Mouse (Mus musculus) heart, adult 2 months (tissue): Measurements from ENCODE around the gene Cntd1. TPM values are rescaled to one million over a fixed set of nuclear protein-coding genes. Genes with fewer than 3 reads are reported as not detected.

Source experiments
- DNase-seq, 2 experiments: peaks; one replicate each; pipeline ENCODE4 v3.0.0; 2021
- H3K27ac ChIP-seq: fragments of 200-600 bp; 2 replicates; pipeline ENCODE4 v1.8.1; 2022
- H3K27me3 ChIP-seq: fragments of 200-500 bp; 2 replicates; pipeline ENCODE4 v1.6.1; 2012; ENCODE audit warnings: mild to moderate bottlenecking, low read length, inconsistent platforms, mixed read lengths; ENCODE audit not compliant: control insufficient read depth, insufficient read depth
- H3K36me3 ChIP-seq: fragments of 200-500 bp; 2 replicates; pipeline ENCODE4 v1.6.1; 2012; ENCODE audit warnings: low read length, inconsistent platforms; ENCODE audit not compliant: control insufficient read depth, insufficient read depth
- H3K4me1 ChIP-seq: fragments of 200-500 bp; 2 replicates; pipeline ENCODE4 v1.6.1; 2011; ENCODE audit warnings: low read length; ENCODE audit not compliant: control insufficient read depth, insufficient read depth
- H3K4me3 ChIP-seq: fragments of 200-600 bp; 2 replicates; pipeline ENCODE4 v1.8.1; 2022
- H3K79me2 ChIP-seq: fragments of 200-500 bp; replicated peaks from 2 replicates; pipeline ENCODE4 v1.6.1; 2012; ENCODE audit warnings: mild to moderate bottlenecking, inconsistent platforms, low read length, moderate library complexity, mixed read lengths; ENCODE audit not compliant: control insufficient read depth, insufficient read depth
- H3K9ac ChIP-seq: fragments of 200-500 bp; 2 replicates; pipeline ENCODE4 v1.6.1; 2012; ENCODE audit warnings: low read depth, mild to moderate bottlenecking, control low read depth, inconsistent platforms, low read length, mixed read lengths
- CTCF ChIP-seq: fragments of 200-600 bp; IDR thresholded peaks from 2 replicates; pipeline ENCODE4 v1.8.1; 2022; ENCODE audit warnings: antibody characterized with exemption, mild to moderate bottlenecking, moderate library complexity
- EP300 ChIP-seq: fragments of 200-500 bp; IDR thresholded peaks from 2 replicates; pipeline ENCODE4 v1.6.1; 2011; ENCODE audit warnings: low read depth, low read length, control low read depth; ENCODE audit not compliant: insufficient read depth
- POLR2A ChIP-seq: fragments of 200-500 bp; IDR thresholded peaks from 2 replicates; pipeline ENCODE4 v1.6.1; 2011; ENCODE audit warnings: mild to moderate bottlenecking, low read depth, low read length, control low read depth; ENCODE audit not compliant: insufficient read depth
- WGBS: fragments of 180-500 bp; shearing (Covaris S2); methylation state at CpG from one replicate; pipeline ENCODE4 v1.1.7; 2018; 5-methylcytosine and 5-hydroxymethylcytosine counted together
- intact Hi-C: fragments of 180-260 bp; cut with DNase I; formaldehyde crosslinking; loops from one replicate; pipeline ENCODE4 v1.15.1; 2025
- polyA plus RNA-seq: library from polyadenylated mRNA; depleted of rRNA; stranded (reverse); fragments of >200 nt; gene quantifications from 2 replicates; pipeline ENCODE4 v1.2.3, GENCODE M21; 2012
- total RNA-seq, 2 experiments: library from RNA; stranded (reverse); gene quantifications; 2 replicates each; pipeline ENCODE4 v1.2.3; 2021

Gene Cntd1
- total and polyA plus RNA-seq, 3 experiments: 0.12 to 0.36 (median 0.23) TPM

- no peaks in the 10 kb centered on the region for H3K27me3 ChIP-seq
- H3K4me3 ChIP-seq: peak overlapping the region; percentile 52
- no peaks in the 10 kb centered on the region for H3K79me2 ChIP-seq
- no peak for TF ChIP-seq CTCF
- TF ChIP-seq POLR2A: peak; percentile 71
- TF ChIP-seq EP300: 0 out of 2 replicates have a peak, but pooled peaks have one; percentile 55
- H3K9ac ChIP-seq: peak overlapping the region; percentile 56
- DNase-seq: peak; percentile 70 to 75
- peaks cover 14% of the 10 kb centered on the region; the same call in 1 of the 2 replicates for H3K4me1 ChIP-seq
- H3K27ac ChIP-seq: peak overlapping the region; percentile 98
- 38% methylated on average over 6 of the region's 6 CpGs for WGBS
- no peaks in the 10 kb centered on the region; the same call in 1 of the 2 replicates for H3K36me3 ChIP-seq
- intact Hi-C loops: no loop called here
Measured at GRCm38 (mm10) chr11:101232010-101232839, 46.6 kb upstream of the Cntd1 start.

- Histone ChIP-seq H3K4me3 (no peak overlapping the region), H3K79me2 (no peaks in the 10 kb centered on the region), H3K9ac (no peak overlapping the region), H3K4me1 (peaks cover 16% of the 10 kb centered on the region; the same call in 1 of the 2 replicates), H3K27ac (peak overlapping the region; percentile 98), H3K36me3 (no peaks in the 10 kb centered on the region; the same call in 1 of the 2 replicates), H3K27me3 (no peaks in the 10 kb centered on the region)
- intact Hi-C loops: no loop called here
- 80% methylated on average over 1 of the region's 1 CpGs for WGBS
- TF ChIP-seq POLR2A (no peak), EP300 (no peak), CTCF (no peak)
- DNase-seq: no peak
Measured at GRCm38 (mm10) chr11:101233240-101233639, 45.6 kb upstream of the Cntd1 start.

GRCm38 (mm10) chr11:101234124-101234523 lies 44.7 kb upstream of the Cntd1 start:
- Histone ChIP-seq H3K27ac (no peak overlapping the region), H3K79me2 (no peaks in the 10 kb centered on the region), H3K36me3 (no peaks in the 10 kb centered on the region; the same call in 1 of the 2 replicates), H3K4me1 (peaks cover 15% of the 10 kb centered on the region; the same call in 1 of the 2 replicates), H3K9ac (no peak overlapping the region), H3K4me3 (no peak overlapping the region), H3K27me3 (no peaks in the 10 kb centered on the region)
- intact Hi-C loops: no loop called here
- no peak for DNase-seq
- TF ChIP-seq POLR2A (no peak), CTCF (no peak), EP300 (no peak)

- no peaks in the 10 kb centered on the region for H3K36me3 ChIP-seq
- no peaks in the 10 kb centered on the region for H3K27me3 ChIP-seq
- H3K79me2 ChIP-seq: no peaks in the 10 kb centered on the region
- no peak for DNase-seq
- TF ChIP-seq CTCF (peak; percentile 33), EP300 (no peak)
- H3K4me3 ChIP-seq: no peak overlapping the region
- H3K9ac ChIP-seq: no peak overlapping the region
- intact Hi-C loops: no loop called here
- no peak overlapping the region for H3K27ac ChIP-seq
- H3K4me1 ChIP-seq: peaks cover 7% of the 10 kb centered on the region; the same call in 1 of the 2 replicates
Measured at GRCm38 (mm10) chr11:101235429-101235828, 43.4 kb upstream of the Cntd1 start.

- H3K27me3 ChIP-seq: no peaks in the 10 kb centered on the region
- no peak overlapping the region for H3K4me3 ChIP-seq
- WGBS: 82% methylated on average over 5 of the region's 5 CpGs
- peak in 1 of 2 experiments; percentile 22 for DNase-seq
- H3K27ac ChIP-seq: no peak overlapping the region
- H3K9ac ChIP-seq: no peak overlapping the region
- TF ChIP-seq POLR2A (no peak), EP300 (no peak), CTCF (no peak)
- H3K4me1 ChIP-seq: peaks cover 4% of the 10 kb centered on the region; the same call in 1 of the 2 replicates
- intact Hi-C loops: no loop called here
- H3K79me2 ChIP-seq: no peaks in the 10 kb centered on the region
- H3K36me3 ChIP-seq: no peaks in the 10 kb centered on the region
Measured at GRCm38 (mm10) chr11:101236782-101237181, 42.0 kb upstream of the Cntd1 start.

- intact Hi-C loops: no loop called here
- 19% methylated on average over 5 of the region's 5 CpGs for WGBS
- Histone ChIP-seq H3K4me3 (no peak overlapping the region), H3K27ac (peak overlapping the region; percentile 43), H3K9ac (no peak overlapping the region), H3K27me3 (no peaks in the 10 kb centered on the region), H3K4me1 (peaks cover 2% of the 10 kb centered on the region; the same call in 1 of the 2 replicates), H3K36me3 (no peaks in the 10 kb centered on the region), H3K79me2 (no peaks in the 10 kb centered on the region)
- peak; percentile 43 to 48 for DNase-seq
- TF ChIP-seq POLR2A: no peak
- TF ChIP-seq EP300: no peak
- no peak for TF ChIP-seq CTCF
Measured at GRCm38 (mm10) chr11:101238071-101238647, 40.7 kb upstream of the Cntd1 start.
